Mouse (Mus musculus) intestine, embryonic 16.5 days (tissue): ENCODE measurements around the gene Hist1h2af. TPM values are rescaled to one million over a fixed set of nuclear protein-coding genes. Genes with fewer than 3 reads are reported as not detected.
"Not testable (repeated sequence)": the region's sequence is repeated elsewhere in the genome, so short reads cannot be mapped to it uniquely, and the experiment has no call there.

Experiments
- ATAC-seq: fragments of 200-750 bp; cut with Nextera tagmentation; 2 replicates; pipeline ENCODE4 v1.8.0; 2017; ENCODE audit warnings: moderate TSS enrichment, moderate library complexity
- H3K27ac ChIP-seq: fragments of 300-500 bp; sonication (generic); 2 replicates; pipeline ENCODE4 v1.5.1; 2014; ENCODE audit warnings: mild to moderate bottlenecking, low read length
- H3K27me3 ChIP-seq: fragments of 300-500 bp; sonication (generic); replicated peaks from 2 replicates; pipeline ENCODE4 v1.6.1; 2014; ENCODE audit warnings: low read length, control low read depth, mixed read lengths; ENCODE audit not compliant: control insufficient read depth, insufficient read depth
- H3K36me3 ChIP-seq: fragments of 300-500 bp; sonication (generic); 2 replicates; pipeline ENCODE4 v1.6.1; 2014; ENCODE audit warnings: low read length, control low read depth; ENCODE audit not compliant: control insufficient read depth, insufficient read depth
- H3K4me1 ChIP-seq: fragments of 300-500 bp; sonication (generic); 2 replicates; pipeline ENCODE4 v1.6.1; 2014; ENCODE audit warnings: low read length, control low read depth, mixed read lengths; ENCODE audit not compliant: control insufficient read depth, insufficient read depth
- H3K4me2 ChIP-seq: fragments of 300-500 bp; sonication (generic); 2 replicates; pipeline ENCODE4 v1.6.1; 2014; ENCODE audit warnings: low read depth, low read length, control low read depth
- H3K4me3 ChIP-seq: fragments of 300-500 bp; sonication (generic); 2 replicates; pipeline ENCODE4 v1.5.1; 2014; ENCODE audit warnings: mild to moderate bottlenecking, low read length
- H3K9ac ChIP-seq: fragments of 300-500 bp; sonication (generic); 2 replicates; pipeline ENCODE4 v1.6.1; 2014; ENCODE audit warnings: low read depth, low read length
- H3K9me3 ChIP-seq: fragments of 300-500 bp; sonication (generic); 2 replicates; pipeline ENCODE4 v1.6.1; 2016; ENCODE audit warnings: low read length, control low read depth; ENCODE audit not compliant: control insufficient read depth
- WGBS: fragments of 180-500 bp; shearing (Covaris S2); extraction: QIAGEN DNeasy Blood & Tissue Kit; methylation state at CpG from one replicate; pipeline ENCODE4 v1.1.7; 2014; 5-methylcytosine and 5-hydroxymethylcytosine counted together
- polyA plus RNA-seq: library from polyadenylated mRNA; unstranded; fragments of >200 nt; fragmentation: Nextera tagmentation; extraction: Ambion mirVana; gene quantifications from 2 replicates; pipeline ENCODE4 v1.2.1, GENCODE M21; 2015

Gene Hist1h2af
- polyA plus RNA-seq, 1 experiment from 2014 or later: 3.6 TPM

DNA sequence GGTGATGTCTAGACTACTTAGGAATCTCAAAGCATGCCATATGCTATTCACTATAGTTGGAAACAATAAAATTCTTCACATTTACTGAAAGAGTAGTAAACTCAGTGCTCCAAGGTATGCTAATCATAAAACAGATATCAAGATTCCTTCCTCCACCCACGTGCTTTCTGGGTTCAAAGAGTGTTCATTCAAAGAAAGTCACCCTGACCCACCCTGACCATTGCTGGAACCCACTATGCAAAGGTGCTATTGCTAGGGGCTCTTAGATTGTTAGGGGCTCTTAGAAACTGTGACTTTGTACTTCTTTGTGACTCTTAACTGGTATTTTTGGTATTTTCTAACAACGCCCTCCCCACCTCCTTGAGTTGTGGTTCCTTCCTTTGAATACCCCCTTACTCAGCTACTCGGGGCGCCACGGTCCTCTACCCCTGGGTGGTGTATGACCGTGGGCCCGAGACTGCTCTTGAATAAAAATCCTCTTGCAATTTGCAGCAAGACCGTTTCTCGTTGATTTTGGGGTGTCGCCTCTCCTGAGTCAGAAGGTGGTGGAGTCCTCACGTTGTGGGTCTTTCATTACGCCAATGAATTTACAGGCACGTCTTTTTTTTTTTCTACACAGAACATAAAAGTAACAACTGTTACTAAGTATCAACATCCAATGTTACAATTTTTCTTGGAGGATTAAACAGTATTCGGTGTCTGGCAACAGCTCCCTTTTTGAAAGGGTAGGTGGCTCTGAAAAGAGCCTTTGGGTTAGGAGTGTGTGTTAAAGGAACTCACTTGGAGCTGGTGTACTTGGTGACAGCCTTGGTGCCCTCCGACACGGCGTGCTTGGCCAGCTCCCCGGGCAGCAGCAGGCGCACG, 39.6 kb downstream of the Hist1h2af start:
- H3K27me3 ChIP-seq, H3K9me3 ChIP-seq, H3K36me3 ChIP-seq, ATAC-seq: not testable (repeated sequence)
- H3K4me2 ChIP-seq: peak overlapping the region; percentile 68
- WGBS: 9% methylated on average over 17 of the region's 20 CpGs
- peak overlapping the region; percentile 70 for H3K9ac ChIP-seq
- peaks cover 12% of the 10 kb centered on the region; the same call in 1 of the 2 replicates for H3K4me1 ChIP-seq
- peak overlapping the region; percentile 93 for H3K27ac ChIP-seq
- peak overlapping the region; percentile 51 for H3K4me3 ChIP-seq

DNA sequence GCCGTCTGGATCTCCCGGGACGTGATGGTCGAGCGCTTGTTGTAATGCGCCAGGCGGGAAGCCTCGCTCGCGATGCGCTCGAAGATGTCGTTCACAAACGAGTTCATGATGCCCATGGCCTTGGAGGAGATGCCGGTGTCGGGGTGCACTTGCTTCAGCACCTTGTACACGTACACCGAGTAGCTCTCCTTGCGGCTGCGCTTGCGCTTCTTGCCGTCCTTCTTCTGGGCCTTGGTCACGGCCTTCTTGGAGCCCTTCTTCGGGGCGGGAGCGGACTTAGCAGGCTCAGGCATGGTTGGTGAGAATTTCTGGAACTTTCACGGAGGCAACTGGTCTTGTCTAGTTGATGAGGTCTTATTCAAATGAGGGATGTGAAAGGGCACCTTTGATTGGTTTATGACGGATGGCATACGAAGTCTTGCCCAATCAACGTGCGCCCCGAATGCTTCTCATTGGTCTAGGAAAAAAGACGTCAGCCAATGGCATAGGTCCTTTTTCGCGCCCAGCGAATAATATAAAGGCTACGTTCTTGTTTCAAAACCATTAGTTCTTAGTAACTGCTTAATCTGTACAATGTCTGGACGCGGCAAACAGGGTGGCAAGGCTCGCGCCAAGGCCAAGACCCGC, 40.3 kb downstream of the Hist1h2af start, which contains the start of the genes Hist1h2bf and Hist1h2ad:
Hist1h2bf (minus strand) TSS at position 299 of the 627 bp plus-strand sequence.
Hist1h2ad (plus strand) TSS at position 484 of the 627 bp plus-strand sequence.
- H3K36me3 ChIP-seq, H3K9me3 ChIP-seq, H3K27me3 ChIP-seq: not testable (repeated sequence)
- under 1% methylated on average over 32 of the region's 42 CpGs for WGBS
- Histone ChIP-seq H3K9ac (peak within 1 kb of the TSS; percentile 70), H3K4me2 (peak within 1 kb of the TSS; percentile 68), H3K4me3 (peak within 1 kb of the TSS; percentile 51), H3K4me1 (peaks cover 12% of the 10 kb centered on the region; the same call in 1 of the 2 replicates), H3K27ac (peak within 1 kb of the TSS; percentile 93)
- peak; percentile 87 for ATAC-seq

DNA sequence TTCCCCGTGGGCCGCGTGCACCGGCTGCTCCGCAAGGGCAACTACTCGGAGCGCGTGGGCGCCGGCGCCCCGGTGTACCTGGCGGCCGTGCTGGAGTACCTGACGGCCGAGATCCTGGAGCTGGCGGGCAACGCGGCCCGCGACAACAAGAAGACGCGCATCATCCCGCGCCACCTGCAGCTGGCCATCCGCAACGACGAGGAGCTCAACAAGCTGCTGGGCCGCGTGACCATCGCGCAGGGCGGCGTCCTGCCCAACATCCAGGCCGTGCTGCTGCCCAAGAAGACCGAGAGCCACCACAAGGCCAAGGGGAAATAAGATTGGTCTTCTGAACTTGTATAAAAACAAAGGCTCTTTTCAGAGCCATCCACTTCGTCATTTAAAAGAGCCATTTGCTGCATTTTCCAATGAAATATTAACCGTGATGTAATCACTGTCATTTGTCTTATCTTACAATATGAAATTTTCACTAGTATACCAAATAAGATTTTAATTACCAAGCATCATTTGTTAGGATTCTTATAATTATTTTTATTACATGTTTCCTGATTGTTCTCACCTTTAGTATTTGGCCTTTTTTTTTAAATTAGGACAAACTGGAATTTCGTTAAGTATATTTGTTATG, 41.0 kb downstream of the Hist1h2af start:
- Histone ChIP-seq H3K4me1 (peaks cover 12% of the 10 kb centered on the region; the same call in 1 of the 2 replicates), H3K9ac (peak overlapping the region; percentile 60), H3K4me3 (peak overlapping the region; percentile 36), H3K4me2 (peak overlapping the region; percentile 46), H3K27ac (peak overlapping the region; percentile 93)
- ATAC-seq, H3K9me3 ChIP-seq, H3K27me3 ChIP-seq, H3K36me3 ChIP-seq: not testable (repeated sequence)
- 3% methylated on average over 7 of the region's 39 CpGs for WGBS

DNA sequence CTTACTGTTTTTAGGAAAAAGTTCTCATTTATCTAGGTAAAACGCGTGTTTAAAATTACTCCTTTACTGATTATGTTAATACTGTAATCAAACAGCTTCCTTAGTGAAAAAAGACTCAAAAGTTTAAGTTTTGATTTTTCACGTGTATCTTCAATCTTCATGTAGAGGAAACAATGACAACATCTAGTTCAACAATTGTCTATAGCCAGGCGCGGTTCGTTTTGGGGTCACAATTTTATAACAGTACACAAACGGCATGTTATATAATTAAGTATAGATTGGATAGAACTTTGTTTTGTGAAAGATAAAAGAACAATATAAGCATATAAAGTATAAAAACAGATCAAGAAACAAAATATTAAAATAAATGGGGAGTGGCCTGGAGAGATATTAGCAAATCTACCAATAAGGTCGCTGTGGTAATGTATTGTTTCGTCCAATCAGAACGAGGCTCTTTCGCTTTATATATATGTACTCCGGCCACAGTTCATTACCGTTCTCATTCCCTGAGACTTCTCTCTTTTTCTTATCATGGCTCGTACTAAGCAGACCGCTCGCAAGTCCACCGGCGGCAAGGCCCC, 41.7 kb downstream of the Hist1h2af start, which contains the start of gene Hist1h3d:
Hist1h3d (plus strand) TSS at position 493 of the 581 bp plus-strand sequence.
- ATAC-seq: peak; percentile 61
- under 1% methylated on average over 18 of the region's 18 CpGs for WGBS
- Histone ChIP-seq H3K4me1 (peaks cover 8% of the 10 kb centered on the region; the same call in 1 of the 2 replicates), H3K9me3 (no peaks in the 10 kb centered on the region), H3K4me3 (peak within 1 kb of the TSS; percentile 52), H3K4me2 (peak within 1 kb of the TSS; percentile 70), H3K9ac (peak within 1 kb of the TSS; percentile 71), H3K36me3 (no peaks in the 10 kb centered on the region), H3K27ac (peak within 1 kb of the TSS; percentile 81), H3K27me3 (no peaks in the 10 kb centered on the region)

DNA sequence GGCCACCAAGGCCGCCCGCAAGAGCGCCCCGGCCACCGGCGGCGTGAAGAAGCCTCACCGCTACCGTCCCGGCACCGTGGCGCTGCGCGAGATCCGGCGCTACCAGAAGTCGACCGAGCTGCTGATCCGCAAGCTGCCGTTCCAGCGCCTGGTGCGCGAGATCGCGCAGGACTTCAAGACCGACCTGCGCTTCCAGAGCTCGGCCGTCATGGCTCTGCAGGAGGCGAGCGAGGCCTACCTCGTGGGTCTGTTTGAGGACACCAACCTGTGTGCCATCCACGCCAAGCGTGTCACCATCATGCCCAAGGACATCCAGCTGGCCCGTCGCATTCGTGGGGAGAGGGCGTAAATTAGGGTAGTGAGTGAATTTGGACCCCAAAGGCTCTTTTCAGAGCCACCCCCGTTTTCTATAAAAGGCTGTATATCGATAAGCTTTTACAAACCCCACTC, 42.2 kb downstream of the Hist1h2af start:
- 0% methylated on average over 9 of the region's 40 CpGs for WGBS
- ATAC-seq, H3K36me3 ChIP-seq, H3K4me1 ChIP-seq, H3K9me3 ChIP-seq, H3K27me3 ChIP-seq: not testable (repeated sequence)
- Histone ChIP-seq H3K9ac (peak overlapping the region; percentile 71), H3K27ac (peak overlapping the region; percentile 81), H3K4me3 (peak overlapping the region; percentile 52), H3K4me2 (peak overlapping the region; percentile 70)

DNA sequence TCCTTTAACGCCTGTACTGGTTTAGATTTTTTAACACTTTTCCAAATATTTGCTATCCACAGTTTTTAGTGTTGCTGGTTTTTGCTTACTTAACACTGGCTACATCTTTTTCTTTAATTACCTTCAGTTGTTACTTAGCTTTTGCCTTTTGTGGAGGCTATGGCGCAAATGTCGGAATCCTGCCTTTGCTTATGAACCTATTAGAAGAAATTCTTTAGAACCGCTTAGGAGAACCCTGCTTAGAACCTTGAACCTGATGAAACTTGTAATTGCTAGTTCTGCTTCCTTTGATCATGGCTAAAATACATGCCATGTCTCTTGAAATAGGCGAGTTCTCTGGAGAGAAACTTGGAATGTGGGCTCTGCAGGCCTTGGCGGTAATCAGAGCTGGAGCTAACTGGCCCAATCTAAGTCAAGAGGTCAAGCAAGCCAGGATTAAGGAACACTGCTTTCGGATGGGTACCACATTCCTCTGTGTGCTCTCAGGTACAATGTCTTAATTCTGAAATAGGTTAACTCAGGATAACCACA, 42.7 kb downstream of the Hist1h2af start:
- Histone ChIP-seq H3K4me3 (peak overlapping the region; percentile 52), H3K9ac (peak overlapping the region; percentile 71), H3K27ac (peak overlapping the region; percentile 81), H3K4me2 (peak overlapping the region; percentile 70), H3K27me3 (no peaks in the 10 kb centered on the region), H3K4me1 (peaks cover 9% of the 10 kb centered on the region; the same call in 1 of the 2 replicates), H3K36me3 (no peaks in the 10 kb centered on the region), H3K9me3 (no peaks in the 10 kb centered on the region)
- ATAC-seq: no peak
- 9% methylated on average over 7 of the region's 7 CpGs for WGBS

DNA sequence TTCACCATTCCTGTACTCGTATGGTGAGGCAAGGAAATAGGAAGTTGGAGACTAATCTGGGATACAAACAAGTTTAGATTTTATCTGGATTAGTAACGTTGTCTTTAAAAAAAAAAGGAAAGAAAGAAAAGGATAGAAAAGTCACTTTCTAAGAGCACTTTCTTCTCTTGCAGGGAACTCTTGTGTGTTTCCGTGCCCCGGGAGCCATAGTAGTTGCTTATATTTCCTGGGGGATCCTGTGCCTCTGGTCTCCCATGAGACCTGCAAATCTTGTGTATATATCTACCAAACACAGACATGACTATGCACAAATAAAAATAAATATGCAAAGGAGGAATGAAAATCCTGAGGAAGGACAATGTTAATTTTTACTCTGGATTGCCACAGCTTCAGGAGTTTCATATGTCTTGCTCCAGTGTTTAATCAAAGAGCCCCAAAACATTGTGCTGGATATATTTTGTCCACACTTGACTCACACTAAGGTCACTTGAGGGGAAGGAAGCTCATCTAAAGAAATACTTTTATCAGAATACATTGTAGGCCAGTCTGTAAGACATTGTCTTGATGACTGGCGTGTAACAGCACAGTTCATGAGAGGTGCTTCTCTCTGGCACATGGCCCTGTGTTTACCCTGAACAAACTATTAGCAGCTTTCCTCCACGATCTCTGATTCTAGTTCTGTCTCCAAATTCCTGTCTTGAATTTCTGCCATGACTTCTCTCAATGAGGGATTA, 43.4 kb downstream of the Hist1h2af start:
- ATAC-seq: no peak
- peak overlapping the region; percentile 52 for H3K4me3 ChIP-seq
- H3K9ac ChIP-seq: peak overlapping the region; percentile 71
- H3K9me3 ChIP-seq: no peaks in the 10 kb centered on the region
- H3K27me3 ChIP-seq: no peaks in the 10 kb centered on the region
- H3K36me3 ChIP-seq: no peaks in the 10 kb centered on the region
- peak overlapping the region; percentile 70 for H3K4me2 ChIP-seq
- 38% methylated on average over 6 of the region's 6 CpGs for WGBS
- H3K4me1 ChIP-seq: peaks cover 10% of the 10 kb centered on the region; the same call in 1 of the 2 replicates
- H3K27ac ChIP-seq: peak overlapping the region; percentile 81

DNA sequence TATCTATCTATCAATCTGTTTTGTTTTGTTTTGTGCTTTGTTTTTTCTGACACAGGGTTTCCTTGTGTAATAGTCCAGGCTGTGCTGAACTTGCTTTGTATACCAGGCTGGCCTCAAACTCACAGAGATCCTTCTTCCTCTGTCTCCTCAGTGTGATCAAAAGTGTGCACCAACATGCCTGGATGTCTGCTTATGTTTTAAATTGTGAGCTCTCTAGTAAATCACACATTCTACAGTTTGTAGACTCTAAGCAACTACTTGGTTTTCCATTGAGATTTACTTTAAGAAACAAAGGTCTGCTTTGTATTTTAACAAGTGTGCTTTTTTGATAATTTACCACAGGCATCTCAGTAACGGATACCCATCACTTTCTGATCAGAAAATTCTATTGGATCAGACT, 44.1 kb downstream of the Hist1h2af start:
- 98% methylated on average over 1 of the region's 1 CpGs for WGBS
- no peak overlapping the region for H3K9ac ChIP-seq
- no peaks in the 10 kb centered on the region for H3K9me3 ChIP-seq
- H3K4me1 ChIP-seq: peaks cover 12% of the 10 kb centered on the region; the same call in 1 of the 2 replicates
- H3K36me3 ChIP-seq: no peaks in the 10 kb centered on the region
- no peak overlapping the region for H3K27ac ChIP-seq
- H3K4me2 ChIP-seq: no peak overlapping the region
- no peaks in the 10 kb centered on the region for H3K27me3 ChIP-seq
- ATAC-seq: no peak
- no peak overlapping the region for H3K4me3 ChIP-seq
